Mouse (Mus musculus) frontal cortex, postnatal 25 days (tissue): Measurements from ENCODE around the gene Xrcc2.
"Not testable (repeated sequence)": the region's sequence is repeated elsewhere in the genome, so short reads cannot be mapped to it uniquely, and the experiment has no call there.

Experiments
- DNase-seq, 2 experiments: peaks; one replicate each; pipeline ENCODE4 v3.0.0; 2022; ENCODE audit warnings: low spot score in 2 of 2

Gene Xrcc2

DNA sequence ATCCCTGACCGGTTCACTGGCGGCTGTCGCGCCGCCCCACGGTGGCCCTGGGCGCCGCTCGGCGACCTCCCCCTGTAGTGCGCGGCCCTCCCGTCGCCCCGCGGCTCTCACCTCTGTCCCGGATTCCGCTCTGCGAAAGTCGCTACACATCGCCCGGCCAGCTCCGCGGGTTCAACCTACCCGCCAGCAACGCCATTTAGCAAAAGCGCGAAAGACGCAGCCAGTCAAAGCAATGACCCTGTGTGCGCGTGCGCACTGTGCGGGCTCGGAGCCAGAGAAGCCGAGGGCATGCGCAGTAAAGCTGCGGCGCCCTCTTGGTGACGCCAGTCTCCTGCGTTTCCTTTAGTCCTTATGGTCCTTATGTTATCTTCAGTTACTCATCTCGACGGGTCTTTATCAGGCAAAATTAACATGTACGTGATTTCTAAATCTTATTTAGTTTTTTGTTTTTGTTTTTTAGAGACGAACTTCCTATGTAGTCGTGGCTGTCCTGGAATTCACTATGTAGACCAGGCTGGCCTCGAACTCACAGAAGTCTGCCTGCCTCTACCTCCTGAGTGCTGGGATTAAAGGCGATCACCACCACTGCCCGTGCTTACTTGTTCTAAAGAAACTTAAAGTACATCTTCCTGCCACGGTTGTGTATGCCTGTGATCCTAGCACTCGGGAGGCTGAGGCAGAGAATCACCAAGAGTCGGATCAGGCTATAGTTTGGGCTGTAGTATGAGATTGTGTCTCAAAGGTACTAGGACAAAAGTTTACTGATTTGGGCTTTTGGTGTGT lies at the start of gene Xrcc2:
TSS of gene Xrcc2 (minus strand) at position 259 of the 783 bp plus-strand sequence.
- DNase-seq = peak; percentile 95 to 97

DNA sequence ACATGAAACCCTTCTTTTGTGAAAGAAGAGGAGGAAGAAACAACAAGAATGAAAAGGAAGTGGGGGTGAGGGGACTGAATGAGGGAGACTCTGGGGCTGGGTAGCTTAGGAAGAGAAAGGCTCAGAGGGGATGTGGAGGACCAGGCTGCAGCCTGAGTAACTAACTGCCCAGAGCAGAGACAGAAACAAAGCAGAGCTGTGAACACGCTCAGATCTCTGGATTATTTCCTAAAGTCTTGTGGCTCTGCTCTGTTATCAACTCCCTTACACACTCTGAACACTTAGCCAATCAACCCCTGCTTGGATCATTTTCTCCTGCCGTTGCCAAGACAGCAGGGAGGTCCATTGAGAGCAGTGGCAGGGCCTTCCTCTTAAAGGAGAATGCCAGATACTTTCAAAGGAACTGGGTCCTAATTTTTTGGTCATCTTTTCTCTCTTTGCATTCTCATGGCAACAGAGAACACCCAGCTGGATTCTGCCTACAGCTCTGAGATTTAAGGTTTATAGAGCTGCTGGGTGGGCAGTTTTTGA lies 48.7 kb upstream of the Xrcc2 start:
- DNase-seq = no peak

DNA sequence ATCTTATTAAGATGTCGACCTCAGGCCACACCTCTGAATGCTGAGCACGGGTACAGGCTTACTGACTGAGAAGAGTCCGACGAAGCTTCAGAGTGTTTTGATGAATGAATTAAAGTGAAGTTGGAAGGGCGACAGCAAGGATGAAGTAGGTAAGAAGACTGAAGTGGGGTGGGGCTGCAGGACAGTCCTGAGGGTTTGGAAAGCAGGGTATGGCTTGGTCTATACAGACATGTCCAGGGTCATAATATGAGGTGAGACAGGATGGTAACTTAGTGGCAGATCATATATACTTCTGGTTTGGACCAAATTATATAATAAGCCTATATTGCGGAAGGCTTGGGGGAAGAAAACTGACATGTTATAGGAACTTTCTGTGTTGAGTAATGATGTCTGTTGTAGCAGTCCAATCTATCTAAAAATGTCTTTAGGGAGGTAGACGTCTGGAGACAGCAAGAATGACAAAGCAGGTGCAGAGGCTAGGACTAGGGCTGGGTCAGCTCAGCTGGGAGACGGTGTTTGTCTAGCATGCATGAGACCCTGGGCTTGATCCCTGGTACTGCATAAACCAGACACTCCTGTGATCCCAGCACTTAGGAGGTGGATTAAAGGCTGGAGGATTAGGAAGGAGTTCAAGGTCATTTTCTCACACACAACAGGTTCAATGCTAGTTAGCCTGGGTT lies 48.1 kb upstream of the Xrcc2 start:
- no peak for DNase-seq

DNA sequence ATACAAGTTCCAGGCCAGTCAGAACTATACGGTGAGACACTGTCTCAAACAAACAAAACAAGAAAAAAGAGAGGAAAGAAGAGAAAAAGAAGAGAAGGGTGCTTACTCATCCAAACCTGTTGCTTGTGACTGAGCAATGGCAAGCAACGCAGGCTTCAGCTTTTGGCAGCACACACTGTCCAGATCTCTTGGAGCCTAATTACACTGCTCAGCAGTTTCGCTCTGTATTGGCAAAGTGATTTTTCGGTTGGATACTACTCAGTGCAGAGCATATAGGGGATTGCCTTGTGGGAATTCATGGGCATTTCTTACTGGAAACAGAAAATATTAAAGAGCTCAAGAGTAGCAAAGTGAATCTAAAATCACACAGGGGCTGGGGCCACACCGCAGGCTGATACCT lies 47.2 kb upstream of the Xrcc2 start:
- DNase-seq = no peak

DNA sequence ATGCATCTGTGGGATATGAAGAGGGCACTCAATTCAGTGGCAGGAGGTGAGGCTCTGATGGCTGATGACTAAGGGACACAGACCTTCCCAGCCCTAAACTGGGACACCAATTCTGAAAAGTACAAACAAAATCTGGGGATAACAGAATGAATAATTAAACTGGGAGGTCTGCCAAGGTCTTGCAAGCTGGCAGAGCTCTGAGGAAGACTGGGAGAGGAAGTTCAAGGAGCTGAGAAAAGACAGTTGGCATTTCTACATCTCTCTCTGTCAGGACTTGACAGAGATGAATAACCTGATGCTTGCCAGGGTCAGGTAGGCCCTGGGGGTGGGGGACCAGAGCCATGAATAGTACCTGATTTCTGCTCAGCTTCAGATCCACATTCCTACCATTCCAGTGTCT lies 45.9 kb upstream of the Xrcc2 start:
- DNase-seq = no peak

DNA sequence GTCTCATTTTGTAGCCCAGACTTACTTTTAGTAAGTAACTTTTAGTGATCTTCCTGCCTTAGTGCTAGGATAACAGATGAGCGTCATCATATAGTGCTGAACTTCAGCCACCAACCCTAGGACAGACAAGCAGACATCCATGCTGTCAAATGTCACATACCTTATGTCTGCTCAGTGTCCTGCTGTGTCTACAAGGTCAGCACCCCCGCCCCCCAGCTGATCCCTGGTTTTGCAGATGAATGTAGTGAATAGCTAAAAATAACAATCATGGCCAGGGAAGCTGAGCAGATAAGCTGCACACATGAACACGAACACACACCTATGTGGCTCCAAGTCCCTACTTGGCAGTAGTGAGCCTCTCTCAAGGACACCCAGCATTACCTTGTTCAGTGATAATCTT lies 43.0 kb upstream of the Xrcc2 start:
- no peak for DNase-seq

DNA sequence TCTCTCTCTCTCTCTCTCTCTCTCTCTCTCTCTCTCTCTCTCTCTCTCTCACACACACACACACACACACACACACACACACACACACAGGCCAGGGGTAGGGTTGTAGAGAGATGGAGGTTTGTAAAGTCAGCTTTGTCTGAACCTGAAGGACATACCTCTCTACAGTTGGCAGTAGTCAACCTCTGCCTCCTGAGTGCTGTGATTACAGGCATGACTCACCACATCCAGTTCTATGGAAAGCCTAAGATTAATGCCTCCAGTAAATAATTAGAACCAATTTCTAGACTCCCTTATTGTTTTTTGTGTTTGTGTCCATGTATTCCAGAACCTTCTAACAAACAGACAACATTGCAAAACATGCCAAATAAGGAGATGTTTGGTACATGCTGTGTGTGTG lies 42.3 kb upstream of the Xrcc2 start:
- DNase-seq = no peak

DNA sequence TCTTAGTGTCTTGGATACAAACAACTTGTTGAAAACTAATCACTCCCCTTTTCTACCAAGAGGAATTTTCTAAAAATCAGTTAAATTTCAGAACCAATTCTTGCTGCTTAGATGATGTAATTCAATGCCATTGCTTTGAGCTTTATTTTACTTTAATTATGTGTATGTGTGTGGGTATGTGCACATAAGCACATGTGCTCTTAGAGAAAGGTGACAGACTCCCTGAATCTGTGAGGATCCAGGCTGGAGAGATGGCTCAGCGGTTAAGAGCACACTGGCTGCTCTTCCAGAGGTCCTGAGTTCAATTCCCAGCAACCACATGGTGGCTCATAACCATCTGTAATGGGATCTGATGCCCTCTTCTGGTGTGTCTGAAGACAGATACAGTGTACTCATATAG lies 33.3 kb upstream of the Xrcc2 start:
- DNase-seq = not testable (repeated sequence)

DNA sequence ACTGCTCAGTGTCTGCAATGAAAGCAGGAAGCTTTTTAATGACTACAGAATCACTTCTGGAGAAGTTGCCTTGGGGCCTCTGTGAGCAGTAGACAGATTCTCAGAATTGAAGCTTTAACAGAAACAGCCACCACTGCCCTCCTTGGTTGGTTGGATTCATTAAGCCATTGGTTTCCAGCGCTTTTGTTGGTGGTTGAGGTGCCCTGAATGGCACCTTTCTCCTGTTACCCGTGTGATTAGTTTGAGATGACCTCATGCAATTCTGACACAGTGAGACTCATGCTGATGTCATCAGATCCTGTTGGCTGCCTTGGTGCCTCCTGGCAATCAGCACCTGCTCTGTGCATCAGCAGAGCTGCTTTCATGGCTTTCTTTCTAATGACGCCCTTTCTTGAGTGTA lies 32.8 kb upstream of the Xrcc2 start:
- DNase-seq = no peak

DNA sequence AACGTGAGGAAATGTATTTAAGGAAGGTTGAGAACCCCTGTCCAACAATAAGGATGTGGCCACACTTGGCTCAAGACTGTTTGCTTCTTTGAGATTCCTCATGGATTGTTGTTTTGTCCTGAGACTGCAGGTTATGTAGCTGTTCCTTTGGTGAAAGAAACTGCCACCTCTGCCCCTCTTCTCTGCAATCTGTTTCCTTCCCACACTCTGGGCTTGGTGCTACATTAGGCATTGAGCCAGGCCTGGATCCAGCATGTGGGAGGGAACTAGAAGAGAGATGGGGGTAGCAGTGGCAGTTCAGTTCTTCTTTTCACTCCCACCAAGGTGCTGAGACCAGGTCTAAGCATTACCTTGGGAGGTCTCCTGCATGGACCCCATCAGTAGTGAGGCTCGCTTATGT lies 30.2 kb upstream of the Xrcc2 start:
- peak in 1 of 2 experiments; percentile 44 for DNase-seq

DNA sequence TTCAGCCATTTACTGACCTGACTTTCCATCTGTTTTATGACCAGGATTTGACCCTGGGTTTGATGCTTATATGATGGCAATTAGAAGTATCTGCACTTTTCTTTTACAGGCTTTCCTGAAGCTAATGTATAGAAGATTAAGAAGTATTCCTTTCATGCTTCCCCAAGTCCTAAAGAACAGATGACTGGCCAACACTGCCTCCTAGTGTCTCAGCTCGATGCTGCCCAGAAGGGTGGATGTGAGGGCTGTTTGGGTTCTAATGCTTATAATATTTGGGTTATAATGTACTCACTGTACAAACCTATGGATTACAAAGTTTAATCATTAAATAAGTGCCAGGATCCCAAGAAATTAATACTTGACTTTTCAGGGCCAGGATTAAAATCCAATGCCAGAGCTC lies 28.7 kb upstream of the Xrcc2 start:
- peak; percentile 26 to 27 for DNase-seq

DNA sequence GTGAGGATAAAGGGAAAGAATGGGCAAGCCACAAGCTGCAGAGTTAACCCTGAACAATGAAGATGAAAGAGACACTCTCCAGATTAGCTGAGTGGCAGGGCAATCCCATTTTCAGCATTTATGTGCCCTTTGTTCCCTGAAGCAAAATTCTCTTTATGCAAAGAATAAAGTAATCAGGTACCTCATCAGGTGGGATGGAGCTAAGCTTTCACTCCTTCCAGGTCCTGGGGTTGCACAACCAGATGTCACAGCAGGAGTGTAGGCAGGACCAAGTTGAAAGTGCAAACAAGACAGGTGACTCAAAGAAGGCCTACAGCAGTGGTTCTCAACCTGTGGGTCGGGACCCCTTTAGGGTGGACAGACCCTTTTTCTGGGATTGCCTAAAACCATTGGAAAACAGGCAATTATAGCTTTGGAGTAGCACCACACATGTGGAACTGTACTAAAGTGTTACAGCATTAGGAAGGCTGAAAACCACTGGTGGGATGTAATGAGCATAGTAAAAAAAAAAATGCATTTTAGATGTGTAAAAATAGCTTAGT lies 18.6 kb upstream of the Xrcc2 start:
- no peak for DNase-seq

DNA sequence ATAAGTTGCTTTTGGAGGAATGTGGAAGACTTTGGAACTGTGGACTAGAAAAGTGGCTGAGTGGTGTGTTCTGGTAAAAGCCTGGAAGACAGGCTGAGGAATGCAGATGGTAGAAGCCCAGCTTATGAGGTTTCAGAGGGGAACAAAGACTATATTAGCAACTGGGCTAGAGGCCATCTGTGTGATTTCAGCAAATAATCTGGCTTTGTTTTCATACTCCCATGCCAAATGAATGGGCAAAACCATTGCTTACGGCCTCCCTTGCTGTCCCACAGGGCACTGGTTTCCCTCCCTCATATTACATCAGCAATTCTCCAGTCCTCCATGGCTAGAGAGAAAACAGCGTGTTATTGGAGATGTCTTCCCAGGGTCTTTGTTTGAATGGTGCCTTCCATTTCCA lies 17.4 kb upstream of the Xrcc2 start:
- no peak for DNase-seq

DNA sequence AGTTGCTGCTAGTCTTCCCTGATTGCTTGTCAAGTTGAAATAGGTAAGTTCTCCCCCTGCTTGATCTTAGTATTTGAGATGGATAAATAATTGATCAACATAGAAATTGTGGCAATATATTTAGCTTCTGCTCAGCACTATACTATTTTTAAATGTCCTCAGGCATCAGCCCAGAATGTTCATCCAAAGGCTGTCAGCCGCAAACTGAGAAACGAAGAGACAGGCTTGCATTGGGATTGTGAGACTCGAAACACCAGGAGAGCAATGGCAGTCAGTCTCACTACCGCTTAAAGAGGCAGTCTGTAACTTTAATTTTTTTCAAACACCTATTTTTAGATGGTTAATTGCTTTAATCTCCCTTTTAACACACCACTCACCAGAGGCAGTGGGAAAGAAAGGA lies 13.8 kb upstream of the Xrcc2 start:
- DNase-seq = no peak

DNA sequence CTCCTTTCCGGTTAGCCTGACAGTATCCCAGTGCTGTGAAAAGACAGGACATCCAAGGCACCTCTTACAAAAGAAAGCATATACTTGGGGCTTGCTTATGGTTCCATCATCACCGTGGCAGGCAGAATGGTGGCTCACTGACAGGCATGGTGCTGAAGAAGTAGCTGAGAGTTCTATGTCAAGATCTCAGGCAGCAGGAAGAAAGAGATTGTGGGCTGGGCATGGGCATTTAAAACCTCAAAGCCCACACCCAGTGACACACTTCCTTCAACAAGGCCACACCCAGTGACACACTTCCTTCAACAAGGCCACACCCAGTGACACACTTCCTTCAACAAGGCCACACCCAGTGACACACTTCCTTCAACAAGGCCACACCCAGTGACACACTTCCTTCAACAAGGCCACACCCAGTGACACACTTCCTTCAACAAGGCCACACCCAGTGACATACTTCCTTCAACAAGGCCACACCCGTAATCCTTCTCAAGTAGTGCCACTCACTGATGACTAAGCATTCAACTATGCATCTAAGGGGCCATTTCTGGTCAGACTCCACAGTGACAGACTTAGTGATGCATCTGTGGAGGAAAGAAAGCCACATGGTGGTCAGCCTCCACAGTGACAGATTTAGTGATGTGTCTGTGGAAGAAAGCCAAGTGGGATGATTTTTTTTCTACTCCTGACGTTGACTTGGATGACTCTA lies 7.5 kb upstream of the Xrcc2 start:
- DNase-seq = not testable (repeated sequence)

DNA sequence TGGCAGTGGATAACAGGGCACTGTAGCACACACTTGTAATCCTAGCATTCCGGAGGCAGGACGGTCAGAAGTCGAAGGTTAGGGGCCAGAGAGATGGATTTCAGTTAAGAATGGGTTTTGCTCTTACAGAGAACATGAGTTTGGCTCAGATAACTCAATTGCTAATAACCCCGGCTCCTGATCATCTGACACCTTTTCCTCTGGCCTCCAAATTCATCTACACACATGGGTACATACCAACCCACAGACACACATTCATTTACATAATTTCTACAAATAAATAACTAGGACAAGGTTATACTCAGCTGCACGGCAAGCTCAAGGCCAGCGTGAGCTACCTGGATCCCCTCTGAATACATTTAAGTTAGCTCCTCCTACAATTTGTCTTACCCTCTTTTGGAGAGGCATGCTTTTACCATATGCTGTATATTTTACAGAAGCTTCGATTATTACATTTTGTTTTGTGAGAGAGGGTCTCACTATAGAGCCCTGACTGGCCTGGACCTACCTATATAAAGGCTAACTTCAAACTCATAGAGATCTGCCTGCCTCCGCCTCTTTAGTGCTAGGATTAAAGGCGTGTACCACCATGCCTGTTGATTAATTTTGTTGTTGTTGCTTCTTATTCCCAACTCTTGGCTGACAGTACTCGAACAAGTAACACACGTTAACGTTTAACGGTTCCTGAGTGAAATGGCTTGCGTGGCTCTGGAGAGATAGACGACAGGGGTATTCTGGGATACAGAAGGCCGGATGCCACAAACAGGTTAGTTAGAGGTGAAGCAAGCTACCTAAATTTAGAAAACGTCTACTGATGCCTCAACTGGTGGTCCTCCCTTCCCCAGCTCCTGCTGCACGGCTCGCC lies 691 bp downstream of the Xrcc2 start:
- no peak for DNase-seq

DNA sequence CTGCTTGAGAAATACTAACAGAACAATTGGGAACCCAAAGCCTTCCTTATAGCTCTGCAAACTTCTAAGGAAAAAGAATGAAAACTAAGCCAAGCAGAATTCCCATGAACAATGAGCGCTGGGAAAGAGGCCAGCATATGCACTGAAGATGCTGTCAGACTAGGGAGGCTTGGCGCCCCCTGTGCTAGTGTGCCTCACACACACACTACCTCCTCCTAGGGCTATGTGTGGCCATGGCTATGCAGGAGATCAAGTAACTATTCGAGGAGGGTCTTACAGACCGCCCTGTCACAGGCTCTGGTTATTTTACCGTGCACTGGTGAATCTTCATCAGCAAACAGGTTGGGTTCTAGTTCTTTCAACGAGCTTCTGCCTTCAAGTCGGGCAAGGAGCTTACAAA lies 7.7 kb downstream of the Xrcc2 start:
- DNase-seq = no peak

DNA sequence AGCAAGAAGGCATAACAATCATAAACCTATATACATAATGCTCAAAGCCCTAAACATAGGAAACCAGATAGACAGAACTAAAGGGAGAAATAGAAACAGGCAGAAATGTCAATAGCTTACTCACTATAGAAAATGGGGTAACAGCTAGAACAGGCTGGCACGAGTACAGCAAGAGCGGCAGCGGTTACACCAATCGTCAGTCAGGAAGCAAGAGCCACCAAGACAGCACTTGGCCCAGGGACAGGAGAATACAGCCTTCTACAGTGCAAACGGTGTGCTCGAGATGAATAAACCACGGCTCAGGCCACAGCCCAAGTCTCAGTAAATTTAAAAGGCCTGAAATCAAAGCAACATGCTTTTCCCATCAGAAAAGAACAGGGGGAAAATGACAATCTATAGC lies 9.4 kb downstream of the Xrcc2 start:
- DNase-seq = no peak

DNA sequence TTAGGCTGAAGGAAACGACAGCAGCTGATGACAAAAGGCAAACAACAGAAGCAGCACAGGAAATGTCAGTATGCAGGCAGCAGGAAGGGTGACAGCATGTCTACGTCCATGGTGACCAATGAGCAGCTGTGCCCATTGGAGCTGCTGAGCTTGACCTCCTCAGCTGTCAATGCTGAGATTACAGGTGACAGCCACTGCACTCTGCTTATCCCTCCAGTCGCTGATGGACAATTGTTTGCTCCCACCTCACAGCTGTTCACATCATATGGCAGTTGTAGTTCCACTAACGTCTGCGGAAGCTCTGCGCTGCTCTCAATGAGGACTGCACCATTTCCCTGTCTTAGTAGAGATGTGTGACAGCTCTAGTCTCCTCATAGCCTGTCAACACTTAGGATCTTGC lies 9.8 kb downstream of the Xrcc2 start:
- DNase-seq = no peak

DNA sequence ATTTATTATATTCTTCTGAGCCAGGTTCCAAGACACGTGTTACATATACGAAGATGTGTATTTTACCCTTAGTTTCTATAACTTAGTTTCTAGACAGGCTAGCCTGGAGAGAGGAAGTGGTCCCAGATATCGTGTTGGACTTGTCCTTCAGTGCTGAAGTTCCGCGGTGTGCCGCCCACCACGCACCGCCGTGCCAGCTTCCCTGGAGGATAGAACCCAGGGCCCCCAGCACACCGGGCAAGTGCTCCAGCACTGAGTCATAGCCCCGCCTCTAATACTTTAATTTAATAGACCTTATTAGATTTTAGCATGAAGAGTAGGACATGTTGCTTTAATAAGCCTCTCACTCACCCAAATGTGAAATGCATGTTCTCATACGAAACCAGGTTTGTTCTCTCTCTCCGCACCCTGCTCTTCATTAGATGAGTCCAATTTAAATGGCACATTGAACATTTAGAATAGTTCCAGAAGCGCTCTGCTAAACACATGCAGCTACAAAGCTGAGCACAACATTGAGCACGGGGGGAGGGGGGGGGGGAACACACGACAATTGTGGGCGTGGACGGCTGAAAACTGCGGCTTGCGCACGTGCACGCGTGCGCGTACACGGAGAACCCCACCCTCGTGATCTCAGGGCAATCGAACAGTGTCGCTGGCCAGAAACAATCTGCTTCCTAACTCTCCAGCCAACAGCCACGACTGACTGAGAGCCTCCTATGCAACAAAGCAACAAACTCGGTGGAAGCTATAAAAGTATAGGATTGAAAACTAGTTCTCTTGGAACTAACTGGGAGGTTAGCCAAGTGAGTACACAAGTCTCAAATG lies 33.7 kb downstream of the Xrcc2 start:
- no peak for DNase-seq
